Mouse (Mus musculus) CH12.LX (cell line): Measurements from ENCODE around the gene Pip5k1b. TPM values are rescaled to one million over a fixed set of nuclear protein-coding genes. Genes with fewer than 3 reads are reported as not detected.

Source experiments
- DNase-seq: peaks from one replicate; pipeline ENCODE4 v3.0.0-alpha.2; 2013; ENCODE audit errors: extremely low read depth
- H3K27ac ChIP-seq: 2 replicates; pipeline ENCODE4 v1.5.1; 2012; ENCODE audit warnings: low read depth, mild to moderate bottlenecking, control low read depth, moderate library complexity; ENCODE audit not compliant: insufficient read depth
- H3K27me3 ChIP-seq: replicated peaks from 2 replicates; pipeline ENCODE3; 2012; ENCODE audit warnings: inconsistent platforms
- H3K36me3 ChIP-seq, 2 experiments: replicated peaks in 1 of 2; 2 replicates each; pipeline versions ENCODE3 to v1.6.1; 2012; ENCODE audit warnings: inconsistent platforms in 1 of 2, low read length in 1 of 2, mild to moderate bottlenecking in 1 of 2, mixed read lengths in 1 of 2, moderate library complexity in 1 of 2; ENCODE audit not compliant: control insufficient read depth in 1 of 2, insufficient read depth in 1 of 2
- H3K4me1 ChIP-seq, 2 experiments: 2 replicates each; pipeline ENCODE4 v1.6.1; 2012; ENCODE audit warnings: inconsistent platforms in 1 of 2, moderate library complexity in 1 of 2; ENCODE audit not compliant: insufficient read depth in 2 of 2, control insufficient read depth in 1 of 2
- H3K4me2 ChIP-seq: 2 replicates; pipeline ENCODE4 v1.6.1; 2012; ENCODE audit warnings: low read depth, mild to moderate bottlenecking, control low read depth; ENCODE audit not compliant: poor library complexity, insufficient read depth, severe bottlenecking
- H3K4me3 ChIP-seq, 3 experiments: fragments of 150-350 bp in 1 of 3; sonication (generic) in 1 of 3; replicated peaks in 1 of 3; 2 replicates each; pipeline versions ENCODE3 to v1.5.1; 2011 to 2012; ENCODE audit warnings: low read depth in 2 of 3, low read length in 2 of 3, mild to moderate bottlenecking in 2 of 3, moderate library complexity in 2 of 3, control low read depth in 1 of 3, improper control_type of control experiment in 1 of 3, inconsistent platforms in 1 of 3, mixed read lengths in 1 of 3; ENCODE audit not compliant: poor library complexity in 1 of 3
- H3K79me2 ChIP-seq: replicated peaks from 2 replicates; pipeline ENCODE4 v1.6.1; 2012; ENCODE audit warnings: mild to moderate bottlenecking, moderate library complexity; ENCODE audit not compliant: control insufficient read depth, poor library complexity, insufficient read depth, severe bottlenecking; ENCODE audit errors: extremely low read depth
- H3K9ac ChIP-seq: 2 replicates; pipeline ENCODE4 v1.6.1; 2012; ENCODE audit warnings: low read depth, mild to moderate bottlenecking, control low read depth, moderate library complexity; ENCODE audit not compliant: insufficient read depth
- H3K9me3 ChIP-seq: replicated peaks from 2 replicates; pipeline ENCODE3; 2012; ENCODE audit warnings: low read length, inconsistent platforms, mixed read lengths
- BHLHE40 ChIP-seq: IDR thresholded peaks from 2 replicates; pipeline ENCODE4 v1.6.1; 2011; ENCODE audit warnings: mild to moderate bottlenecking, low read depth, low read length, improper control_type of control experiment
- CTCF ChIP-seq, 2 experiments: IDR thresholded peaks in 1 of 2; conservative IDR thresholded peaks in 1 of 2; 2 replicates each; pipeline ENCODE4 v1.5.1; 2011 to 2012; ENCODE audit warnings: low read depth in 2 of 2, low read length in 2 of 2, improper control_type of control experiment in 1 of 2, inconsistent platforms in 1 of 2, mild to moderate bottlenecking in 1 of 2, moderate library complexity in 1 of 2
- E2F4 ChIP-seq: IDR thresholded peaks from 2 replicates; pipeline ENCODE4 v1.6.1; 2011; ENCODE audit warnings: low read depth, low read length, improper control_type of control experiment; ENCODE audit not compliant: insufficient replicate concordance
- ETS1 ChIP-seq: conservative IDR thresholded peaks from 2 replicates; pipeline ENCODE4 v1.6.1; 2012; ENCODE audit warnings: low read depth, mild to moderate bottlenecking, inconsistent platforms, low read length, improper control_type of control experiment, moderate library complexity
- IRF4 ChIP-seq: IDR thresholded peaks from 2 replicates; pipeline ENCODE4 v1.6.1; 2014; ENCODE audit warnings: low read depth, mild to moderate bottlenecking, inconsistent platforms, low read length, improper control_type of control experiment
- JUND ChIP-seq: conservative IDR thresholded peaks from 2 replicates; pipeline ENCODE4 v1.6.1; 2011; ENCODE audit warnings: low read depth, low read length, improper control_type of control experiment
- MAFK ChIP-seq: IDR thresholded peaks from 2 replicates; pipeline ENCODE4 v1.6.1; 2011; ENCODE audit warnings: low read length, improper control_type of control experiment; ENCODE audit not compliant: insufficient replicate concordance
- MAZ ChIP-seq: IDR thresholded peaks from 2 replicates; pipeline ENCODE4 v1.6.1; 2012; ENCODE audit warnings: low read depth, mild to moderate bottlenecking, inconsistent platforms, low read length, improper control_type of control experiment, moderate library complexity
- MEF2A ChIP-seq: IDR thresholded peaks from 2 replicates; pipeline ENCODE4 v1.6.1; 2014; ENCODE audit warnings: low read depth, mild to moderate bottlenecking, inconsistent platforms, low read length, improper control_type of control experiment, borderline replicate concordance
- NRF1 ChIP-seq: IDR thresholded peaks from 2 replicates; pipeline ENCODE4 v1.6.1; 2014; ENCODE audit warnings: low read depth, mild to moderate bottlenecking, inconsistent platforms, low read length, improper control_type of control experiment, moderate library complexity
- POLR2A ChIP-seq: IDR thresholded peaks from 2 replicates; pipeline ENCODE4 v1.6.1; 2011; ENCODE audit warnings: low read depth, mild to moderate bottlenecking, improper control_type of control experiment, low read length
- SIN3A ChIP-seq: IDR thresholded peaks from 2 replicates; pipeline ENCODE4 v1.6.1; 2012; ENCODE audit warnings: low read length, improper control_type of control experiment, inconsistent platforms
- SMC3 ChIP-seq: IDR thresholded peaks from 2 replicates; pipeline ENCODE4 v1.6.1; 2011; ENCODE audit warnings: low read depth, low read length, improper control_type of control experiment
- TCF12 ChIP-seq: IDR thresholded peaks from 2 replicates; pipeline ENCODE4 v1.6.1; 2014; ENCODE audit warnings: low read depth, mild to moderate bottlenecking, inconsistent platforms, low read length, improper control_type of control experiment
- ZC3H11A ChIP-seq: IDR thresholded peaks from 2 replicates; pipeline ENCODE4 v1.6.1; 2012; ENCODE audit warnings: low read depth, mild to moderate bottlenecking, inconsistent platforms, low read length, improper control_type of control experiment
- ZKSCAN1 ChIP-seq: IDR thresholded peaks from 2 replicates; pipeline ENCODE4 v1.6.1; 2012; ENCODE audit warnings: low read depth, inconsistent platforms, low read length, improper control_type of control experiment, borderline replicate concordance
- ZMIZ1 ChIP-seq: IDR thresholded peaks from 2 replicates; pipeline ENCODE4 v1.6.1; 2012; ENCODE audit warnings: low read depth, mild to moderate bottlenecking, inconsistent platforms, low read length, improper control_type of control experiment
- dilution Hi-C: fragments of 300-500 bp; cut with MboI; formaldehyde crosslinking; loops from 2 replicates; pipeline ENCODE4 v1.14.3; 2020; ENCODE audit warnings: low sequenced_read_pairs; ENCODE audit not compliant: extremely low pct_unique_long_range_greater_than_20kb, extremely low pct_ligation_motif_present
- in situ Hi-C: fragments of 300-500 bp; cut with MboI; formaldehyde crosslinking; loops from 3 replicates; pipeline ENCODE4 v1.14.3; 2019; ENCODE audit warnings: low sequenced_read_pairs, low pct_ligation_motif_present, low pct_unique_long_range_greater_than_20kb, mixed read lengths
- polyA plus RNA-seq: library from polyadenylated mRNA; unstranded; fragments of >175 nt; gene quantifications from 2 replicates; pipeline ENCODE4 v1.2.1, GENCODE M21; 2012; ENCODE audit warnings: low read depth; ENCODE audit not compliant: insufficient read length
- total RNA-seq, 2 experiments: library from RNA; depleted of rRNA; stranded (reverse); fragments of 300-350 nt in 1 of 2; fragments of >200 nt in 1 of 2; gene quantifications; 2 replicates each; pipeline ENCODE4 v1.2.3; 2012 to 2014

Pip5k1b gene
- total and polyA plus RNA-seq, 3 experiments, result 1.7 to 2.9 (median 2.0) TPM

DNA sequence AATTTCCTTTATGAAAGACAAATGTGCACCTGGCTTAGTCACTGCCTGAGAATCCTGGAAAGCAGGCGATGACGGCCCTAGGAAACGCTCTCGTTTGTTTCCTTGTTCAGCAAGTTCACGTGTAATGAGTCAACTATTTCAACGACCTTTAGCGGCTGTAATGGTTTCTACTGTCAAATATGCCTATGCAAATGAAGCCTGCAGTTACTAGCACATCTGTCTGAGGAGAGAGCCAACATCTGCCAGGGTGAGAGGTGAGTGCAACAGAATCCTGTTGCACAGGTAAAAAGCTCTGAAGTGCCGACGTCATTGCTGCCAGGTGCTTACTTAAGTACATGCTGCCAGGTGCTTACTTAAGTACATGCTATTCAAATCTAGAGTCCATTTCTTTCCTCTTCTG lies 196.4 kb downstream of the Pip5k1b start:
- H3K9me3 ChIP-seq, result no peaks in the 10 kb centered on the region
- peaks cover 16 to 53% of the 10 kb centered on the region in 2 experiments for H3K4me1 ChIP-seq
- H3K4me3 ChIP-seq, result no peak overlapping the region
- H3K27ac ChIP-seq, result no peak overlapping the region
- no peaks in the 10 kb centered on the region for H3K79me2 ChIP-seq
- peak; percentile 49; the same call in 1 of the 2 replicates for TF ChIP-seq IRF4
- peak; percentile 49 for TF ChIP-seq JUND
- no peak for TF ChIP-seq E2F4
- TF ChIP-seq NRF1, result no peak
- peak; percentile 73 for TF ChIP-seq ETS1
- peak; percentile 60; the same call in 1 of the 2 replicates for TF ChIP-seq TCF12
- TF ChIP-seq MEF2A, result no peak
- TF ChIP-seq ZKSCAN1, result no peak
- peak; percentile 93 for TF ChIP-seq BHLHE40
- in situ Hi-C loops (no loop called here), dilution Hi-C loops (no loop called here)
- peak overlapping the region; percentile 17; the same call in 1 of the 2 replicates for H3K4me2 ChIP-seq
- DNase-seq, result peak; percentile 75
- no peak overlapping the region for H3K9ac ChIP-seq
- H3K36me3 ChIP-seq, result no peaks in the 10 kb centered on the region
- no peaks in the 10 kb centered on the region for H3K27me3 ChIP-seq

DNA sequence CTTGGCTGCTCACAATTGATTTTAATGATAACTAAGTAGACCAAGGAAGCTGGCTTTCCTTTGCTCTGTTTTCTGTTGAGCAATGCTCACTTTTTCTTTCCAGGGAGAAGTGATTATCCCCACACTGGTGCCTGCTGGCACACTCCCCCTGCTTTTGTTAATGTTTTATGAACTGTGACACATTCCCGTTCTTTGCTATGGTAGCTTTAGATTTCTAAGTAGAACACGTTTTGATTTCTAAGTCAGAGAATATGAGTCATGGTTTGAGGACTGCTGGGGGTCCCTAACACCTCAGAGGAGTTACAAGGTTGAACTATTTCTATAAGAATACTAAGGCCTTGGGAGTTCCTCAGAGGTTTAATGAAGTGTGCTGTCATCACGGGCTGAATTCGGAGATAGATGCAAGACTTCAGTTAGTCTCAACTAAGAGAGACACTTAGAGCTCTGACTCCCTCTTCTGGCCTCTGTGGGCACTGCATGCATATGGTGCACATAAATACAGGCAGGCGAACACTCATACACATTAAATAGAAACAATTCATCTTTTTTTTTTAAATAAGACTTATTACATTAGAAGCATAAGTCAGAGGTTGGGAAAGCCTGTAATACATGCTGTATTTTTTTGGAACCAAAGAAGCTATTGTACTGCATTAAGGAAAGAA lies 203.2 kb downstream of the Pip5k1b start:
- no peak for TF ChIP-seq CTCF (conservative IDR thresholded peaks at IDR 0.05 in 1 of 2, IDR thresholded peaks at IDR 0.05 in 1 of 2; ENCODE audit: low read depth in 2 of 2, low read length in 2 of 2)
- no peak for TF ChIP-seq SIN3A
- no peak for TF ChIP-seq POLR2A
- TF ChIP-seq MAZ, result no peak
- TF ChIP-seq BHLHE40, result no peak
- no peak for TF ChIP-seq JUND
- no peak for TF ChIP-seq MEF2A
- no peak for TF ChIP-seq MAFK
- no peak for TF ChIP-seq ZC3H11A
- no peak for TF ChIP-seq ZMIZ1
- TF ChIP-seq SMC3, result no peak
- TF ChIP-seq, all 38 proteins: peak for 0
- Histone ChIP-seq H3K27me3 (no peaks in the 10 kb centered on the region), H3K79me2 (no peaks in the 10 kb centered on the region), H3K9me3 (peaks cover 10% of the 10 kb centered on the region), H3K4me3 (no peak overlapping the region), H3K36me3 (no peaks in the 10 kb centered on the region), H3K4me1 (peaks cover 0 to 18% of the 10 kb centered on the region in 2 experiments; a peak in 2 of 4 replicates), H3K9ac (no peak overlapping the region), H3K27ac (no peak overlapping the region), H3K4me2 (no peak overlapping the region)
- in situ Hi-C loops, result no loop called here
- DNase-seq, result no peak
- dilution Hi-C loops, result no loop called here
